Mouse (Mus musculus) midbrain, embryonic 15.5 days (tissue): Measurements from ENCODE around the gene Mto1. TPM values are rescaled to one million over a fixed set of nuclear protein-coding genes. Genes with fewer than 3 reads are reported as not detected.
A peak's percentile ranks its signal among the peaks of the same experiment; 100 is the strongest.

ENCODE experiments used
- ATAC-seq: fragments of 200-750 bp; cut with Nextera tagmentation; replicated peaks from 2 replicates; pipeline ENCODE4 v1.8.0; 2017; ENCODE audit warnings: moderate TSS enrichment
- H3K27ac ChIP-seq: fragments of 300-500 bp; sonication (generic); 2 replicates; pipeline ENCODE4 v1.5.1; 2015; ENCODE audit warnings: mild to moderate bottlenecking, inconsistent platforms
- H3K27me3 ChIP-seq: fragments of 300-500 bp; sonication (generic); replicated peaks from 2 replicates; pipeline ENCODE4 v1.6.1; 2015; ENCODE audit warnings: inconsistent platforms
- H3K36me3 ChIP-seq: fragments of 300-500 bp; sonication (generic); replicated peaks from 2 replicates; pipeline ENCODE4 v1.6.1; 2015; ENCODE audit warnings: inconsistent platforms
- H3K4me1 ChIP-seq: fragments of 300-500 bp; sonication (generic); 2 replicates; pipeline ENCODE4 v1.6.1; 2015; ENCODE audit warnings: inconsistent platforms
- H3K4me2 ChIP-seq: fragments of 300-500 bp; sonication (generic); 2 replicates; pipeline ENCODE4 v1.6.1; 2015; ENCODE audit warnings: inconsistent platforms, mild to moderate bottlenecking, moderate library complexity
- H3K4me3 ChIP-seq: fragments of 300-500 bp; sonication (generic); 2 replicates; pipeline ENCODE4 v1.5.1; 2015; ENCODE audit warnings: mild to moderate bottlenecking, inconsistent platforms
- H3K9ac ChIP-seq: fragments of 300-500 bp; sonication (generic); 2 replicates; pipeline ENCODE4 v1.6.1; 2015; ENCODE audit warnings: mild to moderate bottlenecking, inconsistent platforms
- H3K9me3 ChIP-seq: fragments of 300-500 bp; sonication (generic); 2 replicates; pipeline ENCODE4 v1.6.1; 2016; ENCODE audit warnings: inconsistent platforms
- whole genome bisulfite sequencing: fragments of 180-500 bp; shearing (Covaris S2); methylation state at CpG from one replicate; pipeline ENCODE4 v1.1.7; 2015; ENCODE audit warnings: mixed read lengths; 5-methylcytosine and 5-hydroxymethylcytosine counted together
- polyA plus RNA-seq: library from polyadenylated mRNA; unstranded; fragments of >200 nt; fragmentation: Nextera tagmentation; extraction: Ambion mirVana; gene quantifications from 2 replicates; pipeline ENCODE4 v1.2.1, GENCODE M21; 2015

The Mto1 gene
- polyA plus RNA-seq, 1 experiment from 2014 or later: 30.8 TPM

DNA sequence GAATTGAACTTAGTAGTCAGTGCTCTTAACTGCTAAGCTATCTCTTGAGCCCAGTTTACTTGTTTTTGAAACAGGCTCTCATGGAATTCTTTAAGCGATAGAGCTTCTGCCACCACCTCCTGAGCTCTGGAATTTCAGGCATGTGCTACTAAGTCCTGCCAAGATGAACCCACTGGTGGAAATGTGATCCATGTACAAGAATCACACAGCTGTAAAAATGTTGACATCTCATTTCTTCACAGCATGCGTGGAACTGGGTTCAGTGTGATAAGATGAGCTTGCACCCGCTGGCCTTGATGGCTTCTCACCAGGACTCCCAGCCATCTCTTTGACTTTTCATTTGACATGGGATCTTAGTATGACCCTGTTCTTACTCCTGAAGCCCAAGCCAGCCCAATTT lies 52.4 kb downstream of the Mto1 start:
- H3K4me2 ChIP-seq: no peak overlapping the region
- no peaks in the 10 kb centered on the region for H3K36me3 ChIP-seq
- 88% methylated on average over 3 of the region's 3 CpGs for WGBS
- H3K27ac ChIP-seq: no peak overlapping the region
- no peaks in the 10 kb centered on the region for H3K9me3 ChIP-seq
- no peaks in the 10 kb centered on the region for H3K27me3 ChIP-seq
- no peak overlapping the region for H3K4me3 ChIP-seq
- no peak for ATAC-seq
- H3K4me1 ChIP-seq: peaks cover 14% of the 10 kb centered on the region
- no peak overlapping the region for H3K9ac ChIP-seq

- Histone ChIP-seq H3K4me1 (peaks cover 20% of the 10 kb centered on the region), H3K27me3 (no peaks in the 10 kb centered on the region), H3K27ac (no peak overlapping the region), H3K36me3 (no peaks in the 10 kb centered on the region), H3K9ac (no peak overlapping the region), H3K4me3 (no peak overlapping the region), H3K4me2 (no peak overlapping the region), H3K9me3 (no peaks in the 10 kb centered on the region)
- no peak for ATAC-seq
- 66% methylated on average over 4 of the region's 4 CpGs for WGBS
Observed at GRCm38 (mm10) chr9:78501284-78501683, 53.3 kb downstream of the Mto1 start.

DNA sequence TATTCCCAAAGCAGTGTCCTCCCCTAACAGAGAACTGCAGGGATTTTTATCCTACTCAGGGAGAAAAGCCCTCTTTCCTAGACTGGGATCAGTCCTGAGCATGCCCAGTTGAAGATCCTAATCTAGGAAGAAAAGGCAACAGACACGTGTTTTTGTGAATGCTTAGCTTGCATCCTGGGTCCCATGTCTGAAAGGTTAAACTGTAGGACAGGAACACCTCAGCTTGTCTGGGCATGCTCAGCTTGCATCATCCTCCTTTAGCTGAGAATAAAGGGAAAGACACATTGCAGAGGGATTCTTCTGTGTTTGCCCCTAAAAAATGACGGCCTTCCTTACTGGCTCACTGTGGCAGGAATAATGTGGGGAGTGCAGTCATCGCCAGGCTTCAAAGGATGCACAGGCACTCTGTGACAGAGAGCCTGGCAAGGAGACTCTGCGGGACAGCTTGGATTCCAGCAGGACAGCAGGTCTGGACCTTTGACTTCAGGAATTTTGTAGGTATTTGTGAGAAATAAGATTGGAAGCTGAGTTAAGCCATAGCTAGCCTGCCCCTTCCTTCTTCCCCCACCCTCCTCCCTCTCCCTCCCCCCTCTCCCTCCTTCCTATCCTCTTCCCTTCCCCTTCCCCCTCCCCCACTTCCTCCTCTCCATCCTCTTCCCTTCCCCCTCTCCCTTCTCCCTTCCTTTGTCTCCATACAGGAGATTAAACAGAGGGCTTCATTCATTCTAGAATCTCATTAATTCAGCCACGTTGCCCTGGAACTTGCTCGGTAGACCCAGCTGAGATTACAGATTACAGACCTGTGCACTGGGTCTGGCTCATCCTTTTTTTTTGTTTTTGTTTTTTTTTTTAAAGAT lies 55.4 kb downstream of the Mto1 start:
- H3K4me1 ChIP-seq: peaks cover 23% of the 10 kb centered on the region
- H3K4me2 ChIP-seq: peak overlapping the region; percentile 51
- no peaks in the 10 kb centered on the region for H3K27me3 ChIP-seq
- peak overlapping the region; percentile 93 for H3K27ac ChIP-seq
- peak; percentile 85 for ATAC-seq
- H3K9ac ChIP-seq: peak overlapping the region; percentile 46
- H3K4me3 ChIP-seq: peak overlapping the region; percentile 35
- 1% methylated on average over 6 of the region's 6 CpGs for WGBS
- H3K36me3 ChIP-seq: no peaks in the 10 kb centered on the region
- H3K9me3 ChIP-seq: no peaks in the 10 kb centered on the region

GRCm38 (mm10) chr9:78504133-78504532 lies 56.1 kb downstream of the Mto1 start:
- H3K27me3 ChIP-seq: no peaks in the 10 kb centered on the region
- H3K9ac ChIP-seq: peak overlapping the region; percentile 46; the same call in 1 of the 2 replicates
- peak overlapping the region; percentile 35 for H3K4me3 ChIP-seq
- peak; percentile 3; the same call in 1 of the 2 replicates for ATAC-seq
- H3K4me1 ChIP-seq: peaks cover 23% of the 10 kb centered on the region
- peak overlapping the region; percentile 51 for H3K4me2 ChIP-seq
- 0 out of 2 replicates have a peak, but pooled peaks cover 4% of the 10 kb centered on the region for H3K36me3 ChIP-seq
- peak overlapping the region; percentile 93 for H3K27ac ChIP-seq
- WGBS: 52% methylated on average over 4 of the region's 4 CpGs
- H3K9me3 ChIP-seq: no peaks in the 10 kb centered on the region

DNA sequence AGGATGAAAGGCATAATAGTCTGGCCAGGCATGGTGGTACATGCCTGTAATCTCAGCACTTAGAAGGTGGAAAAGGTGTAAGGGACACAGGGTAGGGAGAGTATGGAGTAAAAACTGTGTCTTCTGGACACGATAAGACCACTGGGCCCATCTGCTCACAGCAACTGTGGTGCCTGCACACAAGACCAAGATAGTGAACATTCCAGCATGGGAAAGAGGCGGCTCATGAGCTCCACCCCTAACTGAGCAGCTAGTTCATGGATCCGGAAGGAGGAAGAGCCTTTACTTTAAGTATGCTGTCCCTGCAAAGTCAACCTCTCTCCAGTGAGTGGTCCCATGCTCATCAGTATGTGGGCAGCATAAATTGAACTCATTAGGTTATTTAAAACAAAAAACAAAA lies 56.7 kb downstream of the Mto1 start:
- ATAC-seq: 0 out of 2 replicates have a peak, but pooled peaks have one; percentile 10
- H3K9me3 ChIP-seq: no peaks in the 10 kb centered on the region
- peak overlapping the region; percentile 35 for H3K4me3 ChIP-seq
- H3K36me3 ChIP-seq: 0 out of 2 replicates have a peak, but pooled peaks cover 4% of the 10 kb centered on the region
- H3K9ac ChIP-seq: 0 out of 2 replicates have a peak overlapping the region, but pooled peaks have one; percentile 46
- H3K27ac ChIP-seq: peak overlapping the region; percentile 93
- peaks cover 23% of the 10 kb centered on the region for H3K4me1 ChIP-seq
- no peaks in the 10 kb centered on the region for H3K27me3 ChIP-seq
- H3K4me2 ChIP-seq: peak overlapping the region; percentile 51
- WGBS: 75% methylated on average over 3 of the region's 3 CpGs

- Histone ChIP-seq H3K4me2 (peak overlapping the region; percentile 51), H3K4me3 (no peak overlapping the region), H3K9ac (no peak overlapping the region), H3K27ac (no peak overlapping the region), H3K9me3 (no peaks in the 10 kb centered on the region), H3K27me3 (no peaks in the 10 kb centered on the region), H3K4me1 (peaks cover 23% of the 10 kb centered on the region), H3K36me3 (0 out of 2 replicates have a peak, but pooled peaks cover 4% of the 10 kb centered on the region)
- no peak for ATAC-seq
- WGBS: 97% methylated on average over 6 of the region's 6 CpGs
Observed at GRCm38 (mm10) chr9:78505223-78505622, 57.2 kb downstream of the Mto1 start.

DNA sequence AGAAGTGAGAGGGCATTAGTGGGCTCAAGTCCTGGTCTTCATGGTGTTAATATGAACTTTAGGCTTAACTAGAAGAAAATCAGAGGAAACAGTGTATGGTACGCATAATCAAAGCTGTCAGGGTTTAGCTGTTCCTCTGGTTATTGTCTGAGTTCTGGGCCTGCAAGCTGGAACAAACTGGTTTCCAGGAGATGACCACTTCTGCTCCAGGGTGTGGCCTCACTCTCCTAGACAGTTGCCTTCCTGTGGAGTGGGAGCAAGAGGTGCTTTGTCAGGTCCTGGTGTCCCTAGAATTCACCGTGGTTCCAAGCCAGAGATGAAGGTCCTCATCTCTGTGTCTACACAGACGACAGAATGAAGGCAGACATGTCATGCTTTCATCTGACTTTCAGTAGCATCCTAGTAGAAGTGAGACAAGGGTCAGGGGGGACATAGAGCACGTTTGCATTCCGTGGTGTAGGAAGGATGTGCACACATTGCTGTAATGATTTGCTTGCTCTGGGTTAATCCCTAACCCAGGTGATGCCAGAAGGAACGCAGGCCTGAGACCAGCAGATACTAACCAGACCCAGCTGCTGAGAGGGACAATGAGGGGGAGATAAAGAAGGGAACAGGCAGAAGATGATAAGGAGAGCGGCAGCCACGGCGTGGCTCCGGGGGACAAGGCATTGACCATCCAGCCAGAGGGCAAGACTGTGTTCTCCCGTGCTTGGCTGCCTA lies 58.2 kb downstream of the Mto1 start:
- no peak for ATAC-seq
- Histone ChIP-seq H3K9ac (no peak overlapping the region), H3K9me3 (no peaks in the 10 kb centered on the region), H3K27me3 (no peaks in the 10 kb centered on the region), H3K4me3 (no peak overlapping the region), H3K4me1 (peaks cover 23% of the 10 kb centered on the region), H3K4me2 (peak overlapping the region; percentile 7; the same call in 1 of the 2 replicates), H3K27ac (no peak overlapping the region), H3K36me3 (0 out of 2 replicates have a peak, but pooled peaks cover 4% of the 10 kb centered on the region)
- 65% methylated on average over 11 of the region's 11 CpGs for WGBS

- 0 out of 2 replicates have a peak, but pooled peaks cover 4% of the 10 kb centered on the region for H3K36me3 ChIP-seq
- no peak overlapping the region for H3K27ac ChIP-seq
- H3K4me2 ChIP-seq: 0 out of 2 replicates have a peak overlapping the region, but pooled peaks have one; percentile 7
- H3K4me3 ChIP-seq: no peak overlapping the region
- WGBS: 92% methylated on average over 7 of the region's 7 CpGs
- no peaks in the 10 kb centered on the region for H3K9me3 ChIP-seq
- H3K9ac ChIP-seq: no peak overlapping the region
- no peaks in the 10 kb centered on the region for H3K27me3 ChIP-seq
- H3K4me1 ChIP-seq: peaks cover 23% of the 10 kb centered on the region
- ATAC-seq: no peak
Observed at GRCm38 (mm10) chr9:78506722-78507077, 58.7 kb downstream of the Mto1 start.

DNA sequence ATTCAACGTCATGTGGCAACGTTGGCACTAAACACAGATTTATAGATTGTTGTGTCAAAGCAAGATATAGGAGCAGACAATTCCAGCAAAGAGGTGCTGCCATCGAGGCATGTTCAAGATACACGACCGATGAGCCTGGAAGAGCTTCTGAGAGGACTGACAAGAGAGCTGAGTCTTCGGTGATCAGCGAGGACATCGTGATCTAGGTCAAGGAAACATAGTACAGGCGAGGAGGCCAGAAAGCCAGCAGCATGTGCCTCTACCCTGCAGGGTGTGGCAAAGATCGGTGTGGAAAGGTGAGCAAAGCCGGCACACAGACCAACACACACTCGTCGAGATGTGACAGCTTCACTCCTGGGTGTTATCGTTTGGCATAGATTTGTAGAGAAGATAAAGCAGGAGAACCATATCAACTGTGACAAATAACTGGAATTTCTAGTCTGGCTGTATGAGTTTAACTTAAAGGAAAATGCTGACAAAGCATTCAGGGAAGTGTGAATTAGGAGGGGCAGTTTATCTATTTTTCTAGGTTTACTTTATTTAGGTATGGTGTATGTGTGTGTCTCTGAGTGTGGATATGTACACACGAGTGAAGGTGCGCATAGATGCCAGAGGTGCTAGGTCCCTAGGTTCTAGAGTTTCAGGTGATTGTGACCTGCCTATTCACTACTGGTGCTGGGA lies 60.2 kb downstream of the Mto1 start:
- Histone ChIP-seq H3K4me3 (no peak overlapping the region), H3K27ac (no peak overlapping the region), H3K36me3 (0 out of 2 replicates have a peak, but pooled peaks cover 4% of the 10 kb centered on the region), H3K4me2 (no peak overlapping the region), H3K9me3 (no peaks in the 10 kb centered on the region), H3K27me3 (no peaks in the 10 kb centered on the region), H3K9ac (no peak overlapping the region), H3K4me1 (peaks cover 12% of the 10 kb centered on the region)
- 93% methylated on average over 16 of the region's 16 CpGs for WGBS
- ATAC-seq: no peak

DNA sequence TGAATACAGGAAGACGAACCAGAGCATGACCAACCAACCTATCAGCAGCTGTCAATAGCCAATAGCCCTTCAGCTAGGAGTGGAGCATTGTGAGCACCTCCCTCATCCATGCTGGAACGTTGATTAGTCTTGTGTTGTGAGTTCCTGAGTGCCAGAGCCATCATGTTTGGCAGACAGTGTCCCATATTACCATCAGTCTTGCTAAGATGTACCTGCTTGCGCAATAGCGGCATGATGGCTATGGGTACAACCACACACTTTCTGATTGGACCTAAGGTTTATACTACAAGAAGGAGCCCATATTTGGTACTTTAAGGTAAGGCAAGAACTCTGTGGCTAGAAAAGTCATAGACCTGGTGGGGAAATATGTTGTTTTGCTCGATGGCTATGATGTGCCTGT lies 63.7 kb downstream of the Mto1 start:
- H3K4me1 ChIP-seq: no peaks in the 10 kb centered on the region
- no peak overlapping the region for H3K27ac ChIP-seq
- H3K9me3 ChIP-seq: no peaks in the 10 kb centered on the region
- H3K4me2 ChIP-seq: no peak overlapping the region
- no peak overlapping the region for H3K9ac ChIP-seq
- 0 out of 2 replicates have a peak, but pooled peaks cover 4% of the 10 kb centered on the region for H3K36me3 ChIP-seq
- no peak overlapping the region for H3K4me3 ChIP-seq
- ATAC-seq: no peak
- WGBS: 96% methylated on average over 5 of the region's 5 CpGs
- H3K27me3 ChIP-seq: no peaks in the 10 kb centered on the region

GRCm38 (mm10) chr9:78513776-78514500 lies 65.9 kb downstream of the Mto1 start:
- no peak for ATAC-seq
- H3K9me3 ChIP-seq: no peaks in the 10 kb centered on the region
- no peak overlapping the region for H3K4me2 ChIP-seq
- no peak overlapping the region for H3K4me3 ChIP-seq
- no peak overlapping the region for H3K27ac ChIP-seq
- no peak overlapping the region for H3K9ac ChIP-seq
- 86% methylated on average over 6 of the region's 6 CpGs for WGBS
- no peaks in the 10 kb centered on the region for H3K36me3 ChIP-seq
- no peaks in the 10 kb centered on the region for H3K27me3 ChIP-seq
- H3K4me1 ChIP-seq: no peaks in the 10 kb centered on the region
